Mouse (Mus musculus): ENCODE measurements at regions not wholly inside any gene's neighbourhood (a gene's known extent, or its start where the extent isn't known, plus 50 kb on each side); places are given as distances from the start of the nearest gene placed in this dataset.

DNA sequence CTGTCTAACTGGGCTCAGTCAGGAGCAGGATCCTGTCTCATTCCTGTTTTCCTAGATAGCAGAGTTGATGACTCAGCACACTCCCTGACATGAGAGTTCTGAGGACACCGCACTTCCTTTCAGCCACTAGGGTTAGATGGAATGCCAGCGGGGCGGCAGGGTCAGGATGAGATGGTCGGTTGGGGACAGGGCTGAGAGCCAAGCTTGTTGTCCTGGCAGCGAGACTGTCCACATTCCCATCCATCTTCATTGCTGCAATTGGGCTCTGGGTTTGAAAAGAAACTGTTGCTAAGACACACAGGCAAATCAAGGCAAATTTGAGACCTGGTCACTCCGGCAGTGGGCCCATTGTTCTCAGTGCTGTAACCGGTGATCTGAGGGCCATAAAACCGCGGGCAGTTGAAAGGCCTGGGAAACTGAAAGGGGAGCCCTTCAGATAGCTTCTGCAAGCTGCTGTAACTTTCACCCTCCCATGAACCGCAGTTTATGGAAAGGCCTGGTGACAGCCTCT is 246.5 kb upstream of the Irx1 start:
- TF ChIP-seq CTCF (IDR thresholded peaks at IDR 0.05; ENCODE audit: low read depth) (no peak), EP300 (IDR thresholded peaks at IDR 0.05; ENCODE audit: low read depth) (no peak)

Data from liver, postnatal 0 days (tissue).